Mouse (Mus musculus) liver, embryonic 11.5 days (tissue): ENCODE measurements around the gene Zfp667. TPM values are rescaled to one million over a fixed set of nuclear protein-coding genes. Genes with fewer than 3 reads are reported as not detected.
"Not testable (repeated sequence)": the region's sequence is repeated elsewhere in the genome, so short reads cannot be mapped to it uniquely, and the experiment has no call there.

ENCODE experiments used
- ATAC-seq: fragments of 200-750 bp; cut with Nextera tagmentation; replicated peaks from 2 replicates; pipeline ENCODE4 v1.8.0; 2017; ENCODE audit warnings: moderate number of reproducible peaks, mild to moderate bottlenecking, moderate TSS enrichment, moderate library complexity; ENCODE audit not compliant: low FRiP score
- DNase-seq: peaks from one replicate; pipeline ENCODE4 v3.0.0-alpha.2; 2017; ENCODE audit warnings: low spot score
- H3K27ac ChIP-seq: fragments of 300-500 bp; sonication (generic); 2 replicates; pipeline ENCODE4 v1.5.1; 2014; ENCODE audit warnings: mild to moderate bottlenecking, low read depth, low read length, control low read depth
- H3K27me3 ChIP-seq: fragments of 300-500 bp; sonication (generic); replicated peaks from 2 replicates; pipeline ENCODE4 v1.6.1; 2014; ENCODE audit warnings: low read length, mixed read lengths; ENCODE audit not compliant: control insufficient read depth, insufficient read depth
- H3K36me3 ChIP-seq: fragments of 300-500 bp; sonication (generic); 2 replicates; pipeline ENCODE4 v1.6.1; 2014; ENCODE audit warnings: mild to moderate bottlenecking, low read length, moderate library complexity, mixed read lengths; ENCODE audit not compliant: control insufficient read depth, insufficient read depth
- H3K4me1 ChIP-seq: fragments of 300-500 bp; sonication (generic); replicated peaks from 2 replicates; pipeline ENCODE4 v1.6.1; 2014; ENCODE audit warnings: low read length, mixed read lengths; ENCODE audit not compliant: control insufficient read depth, insufficient read depth
- H3K4me2 ChIP-seq: fragments of 300-500 bp; sonication (generic); 2 replicates; pipeline ENCODE4 v1.6.1; 2014; ENCODE audit warnings: mild to moderate bottlenecking, control low read depth, moderate library complexity
- H3K4me3 ChIP-seq: fragments of 300-500 bp; sonication (generic); 2 replicates; pipeline ENCODE4 v1.5.1; 2014; ENCODE audit warnings: low read depth, low read length, control low read depth
- H3K9ac ChIP-seq: fragments of 300-500 bp; sonication (generic); 2 replicates; pipeline ENCODE4 v1.6.1; 2014; ENCODE audit warnings: low read depth, low read length, control low read depth
- H3K9me3 ChIP-seq: fragments of 300-500 bp; sonication (generic); 2 replicates; pipeline ENCODE4 v1.6.1; 2016; ENCODE audit warnings: low read length, inconsistent platforms, mixed read lengths; ENCODE audit not compliant: control insufficient read depth
- WGBS: fragments of 180-500 bp; shearing (Covaris S2); extraction: QIAGEN DNeasy Blood & Tissue Kit; methylation state at CpG from one replicate; pipeline ENCODE4 v1.1.7; 2014; 5-methylcytosine and 5-hydroxymethylcytosine counted together
- polyA plus RNA-seq: library from polyadenylated mRNA; unstranded; fragments of >200 nt; fragmentation: Nextera tagmentation; extraction: Ambion mirVana; gene quantifications from 2 replicates; pipeline ENCODE4 v1.2.1, GENCODE M21; 2014

The Zfp667 gene
- polyA plus RNA-seq, 1 experiment from 2014 or later, result 9.9 TPM

- Histone ChIP-seq H3K27me3 (no peaks in the 10 kb centered on the region), H3K4me2 (no peak overlapping the region), H3K27ac (no peak overlapping the region), H3K4me3 (no peak overlapping the region), H3K4me1 (peaks cover 22% of the 10 kb centered on the region), H3K9me3 (no peaks in the 10 kb centered on the region), H3K36me3 (no peaks in the 10 kb centered on the region), H3K9ac (no peak overlapping the region)
- DNase-seq (no peak), ATAC-seq (no peak)
- 83% methylated on average over 4 of the region's 4 CpGs for WGBS
Measured at GRCm38 (mm10) chr7:6284442-6285012, 1.9 kb upstream of the Zfp667 start.

GRCm38 (mm10) chr7:6285366-6285765 is 1.0 kb upstream of the Zfp667 start:
- Histone ChIP-seq H3K9me3 (no peaks in the 10 kb centered on the region), H3K27me3 (no peaks in the 10 kb centered on the region), H3K4me3 (no peak overlapping the region), H3K4me2 (peak overlapping the region; percentile 83), H3K9ac (peak overlapping the region; percentile 71; the same call in 1 of the 2 replicates), H3K27ac (peak overlapping the region; percentile 73; the same call in 1 of the 2 replicates), H3K36me3 (peaks cover under 1% of the 10 kb centered on the region; the same call in 1 of the 2 replicates), H3K4me1 (peaks cover 22% of the 10 kb centered on the region)
- ATAC-seq (no peak), DNase-seq (no peak)
- 78% methylated on average over 6 of the region's 6 CpGs for WGBS

DNA sequence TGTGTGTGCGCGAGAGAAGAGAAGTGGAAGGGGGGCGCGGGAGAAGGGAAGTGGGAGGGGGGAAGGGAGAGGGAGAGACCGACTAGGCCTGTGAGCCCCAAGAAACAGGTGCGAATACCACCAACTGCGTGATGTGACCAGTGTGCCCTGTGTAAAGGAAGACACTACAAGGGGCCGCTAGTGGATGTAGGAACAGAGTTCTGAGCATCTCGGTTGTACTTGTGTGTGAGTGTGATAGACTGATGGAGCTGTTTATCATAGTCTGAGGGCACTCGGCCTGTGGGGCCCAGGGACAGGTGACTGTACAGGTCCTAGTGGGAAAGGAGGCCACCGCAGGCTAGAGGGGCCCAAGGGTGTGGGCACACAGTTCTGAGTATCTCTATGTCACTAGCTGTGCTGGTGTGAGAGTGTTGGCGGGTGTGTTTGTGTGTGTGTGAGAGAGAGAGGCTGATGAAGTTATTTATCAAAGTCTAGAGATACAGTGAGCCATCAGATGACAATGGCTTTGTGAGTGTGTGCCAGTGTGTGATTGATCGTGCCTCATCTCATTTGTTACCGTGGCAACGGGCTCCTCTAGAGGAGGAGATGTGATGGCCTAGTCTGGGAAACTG is 647 bp downstream of the Zfp667 start:
- ATAC-seq (peak; percentile 65), DNase-seq (no peak)
- H3K27me3 ChIP-seq, result no peaks in the 10 kb centered on the region
- H3K4me2 ChIP-seq, result peak overlapping the region; percentile 83
- peaks cover 2% of the 10 kb centered on the region; the same call in 1 of the 2 replicates for H3K36me3 ChIP-seq
- no peaks in the 10 kb centered on the region for H3K9me3 ChIP-seq
- peaks cover 22% of the 10 kb centered on the region for H3K4me1 ChIP-seq
- WGBS, result 30% methylated on average over 14 of the region's 15 CpGs
- peak overlapping the region; percentile 73; the same call in 1 of the 2 replicates for H3K27ac ChIP-seq
- peak overlapping the region; percentile 62 for H3K4me3 ChIP-seq
- peak overlapping the region; percentile 71 for H3K9ac ChIP-seq

DNA sequence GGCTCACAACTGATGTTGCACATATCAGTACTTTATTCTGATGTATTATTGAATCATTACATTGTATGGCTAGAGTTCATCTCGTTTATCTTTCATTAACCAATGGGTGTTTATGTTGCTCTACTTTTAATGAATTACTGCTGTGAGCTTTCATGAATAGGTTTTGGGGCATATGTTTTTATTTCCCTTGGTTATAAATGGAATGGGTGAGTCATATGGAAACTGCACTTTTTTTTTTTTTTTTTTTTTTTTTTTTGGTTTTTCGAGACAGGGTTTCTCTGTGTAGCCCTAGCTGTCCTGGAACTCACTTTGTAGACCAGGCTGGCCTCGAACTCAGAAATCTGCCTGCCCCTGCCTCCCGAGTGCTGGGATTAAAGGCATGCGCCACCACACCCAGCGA is 4.7 kb downstream of the Zfp667 start:
- H3K27ac ChIP-seq, H3K36me3 ChIP-seq, H3K4me3 ChIP-seq, ATAC-seq, H3K9ac ChIP-seq, H3K4me2 ChIP-seq, DNase-seq, H3K9me3 ChIP-seq, H3K27me3 ChIP-seq: not testable (repeated sequence)
- WGBS, result 94% methylated on average over 5 of the region's 6 CpGs
- peaks cover 14% of the 10 kb centered on the region; the same call in 1 of the 2 replicates for H3K4me1 ChIP-seq

- H3K9ac ChIP-seq, H3K27me3 ChIP-seq, H3K27ac ChIP-seq, H3K4me3 ChIP-seq, ATAC-seq, H3K36me3 ChIP-seq, H3K4me2 ChIP-seq, DNase-seq, H3K4me1 ChIP-seq, H3K9me3 ChIP-seq: not testable (repeated sequence)
- 74% methylated on average over 11 of the region's 11 CpGs for WGBS
Measured at GRCm38 (mm10) chr7:6300796-6301195, 14.4 kb downstream of the Zfp667 start.

GRCm38 (mm10) chr7:6330458-6331232 is 44.3 kb downstream of the Zfp667 start:
- DNase-seq, result no peak
- Histone ChIP-seq H3K4me2 (peak overlapping the region; percentile 84), H3K9me3 (no peaks in the 10 kb centered on the region), H3K4me3 (peak overlapping the region; percentile 70), H3K27me3 (no peaks in the 10 kb centered on the region), H3K36me3 (0 out of 2 replicates have a peak, but pooled peaks cover 2% of the 10 kb centered on the region), H3K27ac (peak overlapping the region; percentile 69), H3K9ac (peak overlapping the region; percentile 88), H3K4me1 (peaks cover 6% of the 10 kb centered on the region; the same call in 1 of the 2 replicates)
- WGBS, result 16% methylated on average over 23 of the region's 23 CpGs
- ATAC-seq, result peak; percentile 76

GRCm38 (mm10) chr7:6331233-6331956 is 45.0 kb downstream of the Zfp667 start, which contains the start of gene Zfp583:
Zfp583 (minus strand) TSS chr7:6331285.
- H3K4me3 ChIP-seq, result peak within 1 kb of the TSS; percentile 70
- peaks cover 6% of the 10 kb centered on the region; the same call in 1 of the 2 replicates for H3K4me1 ChIP-seq
- peak within 1 kb of the TSS; percentile 88 for H3K9ac ChIP-seq
- DNase-seq (peak; percentile 80), ATAC-seq (peak; percentile 92)
- 4% methylated on average over 31 of the region's 31 CpGs for WGBS
- H3K27me3 ChIP-seq, result no peaks in the 10 kb centered on the region
- 0 out of 2 replicates have a peak, but pooled peaks cover 2% of the 10 kb centered on the region for H3K36me3 ChIP-seq
- H3K27ac ChIP-seq, result peak within 1 kb of the TSS; percentile 69
- H3K4me2 ChIP-seq, result peak within 1 kb of the TSS; percentile 84
- no peaks in the 10 kb centered on the region for H3K9me3 ChIP-seq

DNA sequence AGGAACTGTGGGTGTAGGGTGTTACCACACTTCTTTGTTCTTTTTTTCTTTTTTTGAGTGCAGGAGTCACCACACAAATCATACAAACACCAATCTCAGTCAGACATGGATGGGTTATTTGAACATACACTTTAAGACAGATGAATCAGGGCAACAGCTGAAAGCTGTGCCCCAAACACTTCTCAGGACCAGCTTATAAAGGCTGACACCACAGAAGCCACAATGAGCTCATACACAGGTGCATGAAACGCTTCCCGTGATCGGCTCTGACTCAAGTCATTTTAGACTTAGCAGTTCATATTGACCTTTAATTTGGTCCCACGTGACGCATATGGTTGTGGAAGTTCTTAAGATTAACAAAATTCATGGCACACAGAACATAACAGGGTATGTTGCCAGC is 53.5 kb downstream of the Zfp667 start:
- 68% methylated on average over 5 of the region's 5 CpGs for WGBS
- ATAC-seq, result no peak

More for the DNA sequence above, 53.5 kb downstream of the Zfp667 start:
- DNase-seq, result no peak
- H3K9me3 ChIP-seq, result no peaks in the 10 kb centered on the region
- H3K27ac ChIP-seq, result no peak overlapping the region
- no peak overlapping the region for H3K9ac ChIP-seq
- H3K4me1 ChIP-seq, result 0 out of 2 replicates have a peak, but pooled peaks cover 2% of the 10 kb centered on the region
- H3K4me2 ChIP-seq, result no peak overlapping the region
- H3K4me3 ChIP-seq, result no peak overlapping the region
- H3K36me3 ChIP-seq, result no peaks in the 10 kb centered on the region
- no peaks in the 10 kb centered on the region for H3K27me3 ChIP-seq
